Mouse (Mus musculus): ENCODE data around the gene Stk24. TPM values are rescaled to one million over a fixed set of nuclear protein-coding genes. Genes with fewer than 3 reads are reported as not detected.

Stk24 gene
- polyA plus RNA-seq, 1 experiment from 2014 or later: 15.2 TPM

GRCm38 (mm10) chr14:121255469-121255868, 124.3 kb downstream of the Stk24 start:
- H3K27me3 ChIP-seq (replicated peaks): no peaks in the 10 kb centered on the region
- no peak overlapping the region for H3K27ac ChIP-seq (replicated peaks)
- H3K9me3 ChIP-seq (replicated peaks): no peaks in the 10 kb centered on the region
- WGBS: 92% methylated on average over 13 of the region's 13 CpGs
- no peak overlapping the region for H3K4me3 ChIP-seq (replicated peaks)
- no peak for ATAC-seq (ENCODE audit: low FRiP score)
- H3K36me3 ChIP-seq: peaks cover 13% of the 10 kb centered on the region; the same call in 1 of the 2 replicates
- no peak overlapping the region for H3K4me2 ChIP-seq
- no peaks in the 10 kb centered on the region for H3K4me1 ChIP-seq
- H3K9ac ChIP-seq (replicated peaks): no peak overlapping the region

- Histone ChIP-seq H3K9ac (replicated peaks) (no peak overlapping the region), H3K27me3 (replicated peaks) (no peaks in the 10 kb centered on the region), H3K4me3 (replicated peaks) (no peak overlapping the region), H3K27ac (replicated peaks) (no peak overlapping the region), H3K4me2 (no peak overlapping the region), H3K4me1 (no peaks in the 10 kb centered on the region), H3K36me3 (peaks cover 17% of the 10 kb centered on the region), H3K9me3 (replicated peaks) (no peaks in the 10 kb centered on the region)
- WGBS: 93% methylated on average over 10 of the region's 10 CpGs
- ATAC-seq (ENCODE audit: low FRiP score): no peak
Measured at GRCm38 (mm10) chr14:121254869-121255268, 124.9 kb downstream of the Stk24 start.

GRCm38 (mm10) chr14:121252542-121252941, 127.3 kb downstream of the Stk24 start:
- no peak overlapping the region for H3K27ac ChIP-seq (replicated peaks)
- 90% methylated on average over 10 of the region's 10 CpGs for WGBS
- peaks cover 14% of the 10 kb centered on the region for H3K36me3 ChIP-seq
- H3K9me3 ChIP-seq (replicated peaks): no peaks in the 10 kb centered on the region
- ATAC-seq (ENCODE audit: low FRiP score): no peak
- H3K4me2 ChIP-seq: no peak overlapping the region
- no peak overlapping the region for H3K9ac ChIP-seq (replicated peaks)
- no peaks in the 10 kb centered on the region for H3K27me3 ChIP-seq (replicated peaks)
- H3K4me1 ChIP-seq: peaks cover 7% of the 10 kb centered on the region; the same call in 1 of the 2 replicates
- no peak overlapping the region for H3K4me3 ChIP-seq (replicated peaks)

GRCm38 (mm10) chr14:121251708-121252107, 128.1 kb downstream of the Stk24 start:
- Histone ChIP-seq H3K4me1 (peaks cover 13% of the 10 kb centered on the region), H3K4me2 (no peak overlapping the region), H3K9ac (replicated peaks) (no peak overlapping the region), H3K36me3 (peaks cover 12% of the 10 kb centered on the region), H3K27me3 (replicated peaks) (no peaks in the 10 kb centered on the region), H3K27ac (replicated peaks) (no peak overlapping the region), H3K4me3 (replicated peaks) (no peak overlapping the region), H3K9me3 (replicated peaks) (no peaks in the 10 kb centered on the region)
- WGBS: 60% methylated on average over 4 of the region's 4 CpGs
- no peak for ATAC-seq (ENCODE audit: low FRiP score)

GRCm38 (mm10) chr14:121251099-121251498, 128.7 kb downstream of the Stk24 start:
- peaks cover 17% of the 10 kb centered on the region for H3K4me1 ChIP-seq
- H3K4me2 ChIP-seq: no peak overlapping the region
- no peak for ATAC-seq (ENCODE audit: low FRiP score)
- no peak overlapping the region for H3K9ac ChIP-seq (replicated peaks)
- H3K27ac ChIP-seq (replicated peaks): no peak overlapping the region
- WGBS: 81% methylated on average over 5 of the region's 5 CpGs
- H3K4me3 ChIP-seq (replicated peaks): no peak overlapping the region
- H3K9me3 ChIP-seq (replicated peaks): no peaks in the 10 kb centered on the region
- no peaks in the 10 kb centered on the region for H3K27me3 ChIP-seq (replicated peaks)
- peaks cover 9% of the 10 kb centered on the region; the same call in 1 of the 2 replicates for H3K36me3 ChIP-seq

- H3K9me3 ChIP-seq (replicated peaks): no peaks in the 10 kb centered on the region
- H3K4me3 ChIP-seq (replicated peaks): no peak overlapping the region
- peaks cover 18% of the 10 kb centered on the region for H3K36me3 ChIP-seq
- H3K27ac ChIP-seq (replicated peaks): no peak overlapping the region
- WGBS: 90% methylated on average over 5 of the region's 5 CpGs
- no peak overlapping the region for H3K4me2 ChIP-seq
- H3K9ac ChIP-seq (replicated peaks): no peak overlapping the region
- H3K4me1 ChIP-seq: peaks cover 18% of the 10 kb centered on the region
- ATAC-seq (ENCODE audit: low FRiP score): no peak
- H3K27me3 ChIP-seq (replicated peaks): no peaks in the 10 kb centered on the region
Measured at GRCm38 (mm10) chr14:121248346-121248745, 131.5 kb downstream of the Stk24 start.

GRCm38 (mm10) chr14:121247287-121247686, 132.5 kb downstream of the Stk24 start:
- Histone ChIP-seq H3K36me3 (peaks cover 27% of the 10 kb centered on the region), H3K4me3 (replicated peaks) (no peak overlapping the region), H3K27me3 (replicated peaks) (no peaks in the 10 kb centered on the region), H3K4me2 (no peak overlapping the region), H3K9me3 (replicated peaks) (no peaks in the 10 kb centered on the region), H3K9ac (replicated peaks) (no peak overlapping the region), H3K4me1 (peaks cover 18% of the 10 kb centered on the region), H3K27ac (replicated peaks) (no peak overlapping the region)
- ATAC-seq (ENCODE audit: low FRiP score): no peak
- 51% methylated on average over 7 of the region's 7 CpGs for WGBS

- 85% methylated on average over 14 of the region's 14 CpGs for WGBS
Measured at GRCm38 (mm10) chr14:121246048-121246731, 133.6 kb downstream of the Stk24 start.

GRCm38 (mm10) chr14:121244104-121244503, 135.7 kb downstream of the Stk24 start:
- Histone ChIP-seq H3K9ac (replicated peaks) (no peak overlapping the region), H3K4me3 (replicated peaks) (no peak overlapping the region), H3K36me3 (peaks cover 47% of the 10 kb centered on the region), H3K27me3 (replicated peaks) (no peaks in the 10 kb centered on the region), H3K9me3 (replicated peaks) (no peaks in the 10 kb centered on the region), H3K4me1 (peaks cover 18% of the 10 kb centered on the region), H3K4me2 (no peak overlapping the region), H3K27ac (replicated peaks) (no peak overlapping the region)
- WGBS: 96% methylated on average over 15 of the region's 15 CpGs
- ATAC-seq (ENCODE audit: low FRiP score): no peak

More at GRCm38 (mm10) chr14:121246048-121246731, 133.6 kb downstream of the Stk24 start:
- H3K4me2 ChIP-seq: no peak overlapping the region
- no peak overlapping the region for H3K4me3 ChIP-seq (replicated peaks)
- H3K9ac ChIP-seq (replicated peaks): no peak overlapping the region
- no peaks in the 10 kb centered on the region for H3K27me3 ChIP-seq (replicated peaks)
- no peak for ATAC-seq (ENCODE audit: low FRiP score)
- H3K4me1 ChIP-seq: peaks cover 18% of the 10 kb centered on the region
- H3K27ac ChIP-seq (replicated peaks): no peak overlapping the region
- peaks cover 36% of the 10 kb centered on the region for H3K36me3 ChIP-seq
- no peaks in the 10 kb centered on the region for H3K9me3 ChIP-seq (replicated peaks)

- ATAC-seq (ENCODE audit: low FRiP score): no peak
- Histone ChIP-seq H3K36me3 (peaks cover 48% of the 10 kb centered on the region), H3K4me3 (replicated peaks) (no peak overlapping the region), H3K9me3 (replicated peaks) (no peaks in the 10 kb centered on the region), H3K9ac (replicated peaks) (no peak overlapping the region), H3K4me1 (no peaks in the 10 kb centered on the region), H3K27me3 (replicated peaks) (no peaks in the 10 kb centered on the region), H3K4me2 (no peak overlapping the region), H3K27ac (replicated peaks) (no peak overlapping the region)
- WGBS: 84% methylated on average over 8 of the region's 8 CpGs
Measured at GRCm38 (mm10) chr14:121239386-121239785, 140.4 kb downstream of the Stk24 start.

- no peak overlapping the region for H3K27ac ChIP-seq (replicated peaks)
- no peaks in the 10 kb centered on the region for H3K4me1 ChIP-seq
- no peaks in the 10 kb centered on the region for H3K9me3 ChIP-seq (replicated peaks)
- 95% methylated on average over 10 of the region's 10 CpGs for WGBS
- H3K9ac ChIP-seq (replicated peaks): no peak overlapping the region
- no peak overlapping the region for H3K4me3 ChIP-seq (replicated peaks)
- H3K27me3 ChIP-seq (replicated peaks): no peaks in the 10 kb centered on the region
- no peak overlapping the region for H3K4me2 ChIP-seq
- no peak for ATAC-seq (ENCODE audit: low FRiP score)
- peaks cover 48% of the 10 kb centered on the region for H3K36me3 ChIP-seq
Measured at GRCm38 (mm10) chr14:121238727-121239126, 141.1 kb downstream of the Stk24 start.

GRCm38 (mm10) chr14:121236736-121237135, 143.1 kb downstream of the Stk24 start:
- no peak for ATAC-seq (ENCODE audit: low FRiP score)
- no peak overlapping the region for H3K4me2 ChIP-seq
- H3K4me3 ChIP-seq (replicated peaks): no peak overlapping the region
- WGBS: 53% methylated on average over 4 of the region's 4 CpGs
- no peaks in the 10 kb centered on the region for H3K27me3 ChIP-seq (replicated peaks)
- no peaks in the 10 kb centered on the region for H3K9me3 ChIP-seq (replicated peaks)
- peaks cover 48% of the 10 kb centered on the region for H3K36me3 ChIP-seq
- no peak overlapping the region for H3K27ac ChIP-seq (replicated peaks)
- no peaks in the 10 kb centered on the region for H3K4me1 ChIP-seq
- no peak overlapping the region for H3K9ac ChIP-seq (replicated peaks)
